Mouse (Mus musculus) G1E (cell line): ENCODE measurements around the gene Lpgat1.

Experiments
- CTCF ChIP-seq: IDR thresholded peaks from 2 replicates; pipeline ENCODE4 v1.5.1; 2012; ENCODE audit warnings: low read depth, low read length, inconsistent platforms, mixed read lengths
- GATA1 ChIP-seq: IDR thresholded peaks from 2 replicates; pipeline ENCODE4 v1.6.1; 2012; ENCODE audit warnings: borderline replicate concordance, low read length, inconsistent platforms, mixed read lengths
- GATA2 ChIP-seq: IDR thresholded peaks from 2 replicates; pipeline ENCODE4 v1.6.1; 2012; ENCODE audit warnings: low read depth, low read length, inconsistent platforms, borderline replicate concordance
- POLR2AphosphoS5 ChIP-seq: IDR thresholded peaks from 2 replicates; pipeline ENCODE4 v1.6.1; 2012; ENCODE audit warnings: low read depth, low read length, inconsistent platforms; ENCODE audit not compliant: insufficient replicate concordance
- TAL1 ChIP-seq: conservative IDR thresholded peaks from 2 replicates; pipeline ENCODE4 v1.6.1; 2012; ENCODE audit warnings: low read depth, low read length, inconsistent platforms, mixed read lengths

- TF ChIP-seq CTCF (no peak), GATA2 (no peak), TAL1 (no peak), POLR2AphosphoS5 (no peak), GATA1 (no peak)
These were observed 69.7 kb downstream of the Lpgat1 start for GRCm38 (mm10) chr1:191787379-191787778.
